Mouse (Mus musculus): ENCODE data around the gene Gpr34. TPM values are rescaled to one million over a fixed set of nuclear protein-coding genes. Genes with fewer than 3 reads are reported as not detected.

Gpr34 gene
- polyA plus RNA-seq, 1 experiment from 2014 or later: 2.7 TPM

- Histone ChIP-seq H3K4me3 (ENCODE audit: low read depth, low read length) (no peak overlapping the region), H3K9ac (ENCODE audit: low read depth, low read length) (no peak overlapping the region), H3K9me3 (ENCODE audit: control insufficient read depth, low read length) (no peaks in the 10 kb centered on the region), H3K27me3 (replicated peaks; ENCODE audit: control insufficient read depth, insufficient read depth, low read length) (no peaks in the 10 kb centered on the region), H3K27ac (replicated peaks; ENCODE audit: low read depth, low read length) (no peak overlapping the region), H3K4me2 (ENCODE audit: low read depth, low read length) (no peak overlapping the region), H3K36me3 (ENCODE audit: control insufficient read depth, insufficient read depth, low read length) (no peaks in the 10 kb centered on the region), H3K4me1 (ENCODE audit: control insufficient read depth, insufficient read depth, low read length) (no peaks in the 10 kb centered on the region)
- 7% methylated on average over 1 of the region's 1 CpGs for WGBS
- no peak for ATAC-seq (ENCODE audit: low read depth)
- DNase-seq (ENCODE audit: low spot score): peak; percentile 34
Observed at GRCm38 (mm10) chrX:13656721-13657120, 24.8 kb downstream of the Gpr34 start.

- 55% methylated on average over 3 of the region's 3 CpGs for WGBS
- no peak overlapping the region for H3K9ac ChIP-seq (ENCODE audit: low read depth, low read length)
- no peaks in the 10 kb centered on the region for H3K36me3 ChIP-seq (ENCODE audit: control insufficient read depth, insufficient read depth, low read length)
- no peak for ATAC-seq (ENCODE audit: low read depth)
- no peaks in the 10 kb centered on the region for H3K9me3 ChIP-seq (ENCODE audit: control insufficient read depth, low read length)
- no peak overlapping the region for H3K4me2 ChIP-seq (ENCODE audit: low read depth, low read length)
- H3K27me3 ChIP-seq (replicated peaks; ENCODE audit: control insufficient read depth, insufficient read depth, low read length): no peaks in the 10 kb centered on the region; the same call in 1 of the 2 replicates
- no peak overlapping the region for H3K27ac ChIP-seq (replicated peaks; ENCODE audit: low read depth, low read length)
- no peak overlapping the region for H3K4me3 ChIP-seq (ENCODE audit: low read depth, low read length)
- H3K4me1 ChIP-seq (ENCODE audit: control insufficient read depth, insufficient read depth, low read length): no peaks in the 10 kb centered on the region
- DNase-seq (ENCODE audit: low spot score): no peak
Observed at GRCm38 (mm10) chrX:13658616-13659140, 26.8 kb downstream of the Gpr34 start.

- ATAC-seq (ENCODE audit: low read depth) (no peak), DNase-seq (ENCODE audit: low spot score) (no peak)
- Histone ChIP-seq H3K27me3 (replicated peaks; ENCODE audit: control insufficient read depth, insufficient read depth, low read length) (no peaks in the 10 kb centered on the region; the same call in 1 of the 2 replicates), H3K27ac (replicated peaks; ENCODE audit: low read depth, low read length) (no peak overlapping the region), H3K36me3 (ENCODE audit: control insufficient read depth, insufficient read depth, low read length) (no peaks in the 10 kb centered on the region), H3K9ac (ENCODE audit: low read depth, low read length) (no peak overlapping the region), H3K4me3 (ENCODE audit: low read depth, low read length) (no peak overlapping the region), H3K4me1 (ENCODE audit: control insufficient read depth, insufficient read depth, low read length) (no peaks in the 10 kb centered on the region), H3K9me3 (ENCODE audit: control insufficient read depth, low read length) (no peaks in the 10 kb centered on the region), H3K4me2 (ENCODE audit: low read depth, low read length) (no peak overlapping the region)
- 71% methylated on average over 4 of the region's 4 CpGs for WGBS
Observed at GRCm38 (mm10) chrX:13659201-13659890, 27.5 kb downstream of the Gpr34 start.

DNA sequence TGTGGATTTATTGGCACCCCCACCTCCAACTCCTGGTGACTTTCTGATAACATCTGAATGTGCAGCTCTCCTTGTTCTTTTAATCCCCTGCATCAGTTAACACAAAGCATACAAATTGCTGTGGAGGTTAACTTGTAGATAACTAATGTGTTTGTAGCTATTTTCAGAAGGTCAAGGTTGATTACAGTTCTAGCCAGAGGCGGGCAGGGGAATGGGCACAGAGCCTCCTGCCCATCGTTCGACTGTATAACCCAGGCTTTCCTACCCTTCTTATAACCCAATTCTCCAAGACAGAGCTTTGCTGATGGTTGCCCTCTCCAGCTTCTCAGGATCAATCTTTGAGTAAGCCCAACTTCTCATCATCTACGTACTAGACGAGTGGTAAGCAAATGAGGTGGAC is 29.2 kb downstream of the Gpr34 start, which contains the start of gene Gpr82:
Gene Gpr82 (plus strand): TSS at position 301 of the 400 bp plus-strand sequence.
- no peak within 1 kb of the TSS for H3K4me2 ChIP-seq (ENCODE audit: low read depth, low read length)
- H3K9me3 ChIP-seq (ENCODE audit: control insufficient read depth, low read length): no peaks in the 10 kb centered on the region
- no peak within 1 kb of the TSS for H3K27ac ChIP-seq (replicated peaks; ENCODE audit: low read depth, low read length)
- no peak within 1 kb of the TSS for H3K4me3 ChIP-seq (ENCODE audit: low read depth, low read length)
- WGBS: 92% methylated on average over 5 of the region's 5 CpGs
- DNase-seq (ENCODE audit: low spot score) (no peak), ATAC-seq (ENCODE audit: low read depth) (no peak)
- H3K4me1 ChIP-seq (ENCODE audit: control insufficient read depth, insufficient read depth, low read length): no peaks in the 10 kb centered on the region
- no peaks in the 10 kb centered on the region; the same call in 1 of the 2 replicates for H3K27me3 ChIP-seq (replicated peaks; ENCODE audit: control insufficient read depth, insufficient read depth, low read length)
- H3K9ac ChIP-seq (ENCODE audit: low read depth, low read length): no peak within 1 kb of the TSS
- no peaks in the 10 kb centered on the region for H3K36me3 ChIP-seq (ENCODE audit: control insufficient read depth, insufficient read depth, low read length)

DNA sequence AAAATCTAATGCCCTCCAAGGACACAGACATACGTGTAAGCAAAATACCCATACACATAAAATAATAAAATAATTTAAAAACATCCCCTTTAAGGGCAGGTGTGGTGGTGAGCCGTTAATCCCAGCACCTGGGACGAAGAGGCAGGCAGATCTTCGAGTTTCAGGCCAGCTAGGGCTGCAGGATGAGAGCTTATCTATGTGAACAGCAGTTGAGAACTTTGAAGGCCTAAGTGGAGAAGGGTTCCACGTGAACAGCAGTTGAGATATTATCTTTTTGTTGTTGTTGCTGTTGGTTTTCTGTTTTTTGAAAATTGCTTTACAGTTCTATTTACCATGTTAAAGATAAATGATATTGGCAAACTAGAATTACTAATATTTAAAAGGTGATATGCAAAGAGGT is 37.0 kb downstream of the Gpr34 start:
- WGBS: 83% methylated on average over 5 of the region's 5 CpGs
- H3K4me3 ChIP-seq (ENCODE audit: low read depth, low read length): no peak overlapping the region
- no peak overlapping the region for H3K4me2 ChIP-seq (ENCODE audit: low read depth, low read length)
- no peak overlapping the region for H3K27ac ChIP-seq (replicated peaks; ENCODE audit: low read depth, low read length)
- no peak for ATAC-seq (ENCODE audit: low read depth)
- H3K36me3 ChIP-seq (ENCODE audit: control insufficient read depth, insufficient read depth, low read length): no peaks in the 10 kb centered on the region
- H3K9me3 ChIP-seq (ENCODE audit: control insufficient read depth, low read length): no peaks in the 10 kb centered on the region
- H3K27me3 ChIP-seq (replicated peaks; ENCODE audit: control insufficient read depth, insufficient read depth, low read length): no peaks in the 10 kb centered on the region
- no peak overlapping the region for H3K9ac ChIP-seq (ENCODE audit: low read depth, low read length)
- H3K4me1 ChIP-seq (ENCODE audit: control insufficient read depth, insufficient read depth, low read length): no peaks in the 10 kb centered on the region
- DNase-seq (ENCODE audit: low spot score): no peak

DNA sequence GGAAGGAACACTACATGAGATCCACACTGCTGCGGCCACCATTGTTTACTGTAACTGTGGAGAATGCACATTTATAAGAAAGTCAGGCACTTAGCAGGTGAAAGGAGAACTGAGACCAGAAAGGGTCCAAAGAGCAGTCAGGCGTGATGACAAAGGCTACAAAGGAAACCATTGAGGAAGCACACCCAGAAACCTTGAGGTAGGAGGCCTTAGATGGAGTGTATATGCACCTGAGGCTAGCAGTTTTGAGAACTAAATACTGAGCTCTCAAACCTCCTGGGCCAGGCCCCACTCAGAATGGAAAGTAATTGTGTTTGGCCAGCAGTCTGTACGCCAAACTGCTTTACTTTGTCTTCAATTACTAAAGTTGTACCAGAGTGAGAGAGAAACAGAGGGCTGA is 38.5 kb downstream of the Gpr34 start:
- Histone ChIP-seq H3K9ac (ENCODE audit: low read depth, low read length) (no peak overlapping the region), H3K4me2 (ENCODE audit: low read depth, low read length) (no peak overlapping the region), H3K4me3 (ENCODE audit: low read depth, low read length) (no peak overlapping the region), H3K36me3 (ENCODE audit: control insufficient read depth, insufficient read depth, low read length) (no peaks in the 10 kb centered on the region), H3K4me1 (ENCODE audit: control insufficient read depth, insufficient read depth, low read length) (no peaks in the 10 kb centered on the region), H3K27ac (replicated peaks; ENCODE audit: low read depth, low read length) (no peak overlapping the region), H3K9me3 (ENCODE audit: control insufficient read depth, low read length) (no peaks in the 10 kb centered on the region), H3K27me3 (replicated peaks; ENCODE audit: control insufficient read depth, insufficient read depth, low read length) (no peaks in the 10 kb centered on the region)
- no peak for DNase-seq (ENCODE audit: low spot score)
- ATAC-seq (ENCODE audit: low read depth): no peak
- 76% methylated on average over 3 of the region's 3 CpGs for WGBS

- no peak overlapping the region for H3K9ac ChIP-seq (ENCODE audit: low read depth, low read length)
- H3K4me2 ChIP-seq (ENCODE audit: low read depth, low read length): no peak overlapping the region
- H3K36me3 ChIP-seq (ENCODE audit: control insufficient read depth, insufficient read depth, low read length): no peaks in the 10 kb centered on the region
- 79% methylated on average over 3 of the region's 3 CpGs for WGBS
- DNase-seq (ENCODE audit: low spot score) (peak; percentile 33), ATAC-seq (ENCODE audit: low read depth) (0 out of 2 replicates have a peak, but pooled peaks have one; percentile 37)
- H3K27ac ChIP-seq (replicated peaks; ENCODE audit: low read depth, low read length): no peak overlapping the region
- H3K4me3 ChIP-seq (ENCODE audit: low read depth, low read length): no peak overlapping the region
- no peaks in the 10 kb centered on the region for H3K9me3 ChIP-seq (ENCODE audit: control insufficient read depth, low read length)
- H3K27me3 ChIP-seq (replicated peaks; ENCODE audit: control insufficient read depth, insufficient read depth, low read length): no peaks in the 10 kb centered on the region
- H3K4me1 ChIP-seq (ENCODE audit: control insufficient read depth, insufficient read depth, low read length): no peaks in the 10 kb centered on the region
Observed at GRCm38 (mm10) chrX:13673001-13673400, 41.1 kb downstream of the Gpr34 start.

DNA sequence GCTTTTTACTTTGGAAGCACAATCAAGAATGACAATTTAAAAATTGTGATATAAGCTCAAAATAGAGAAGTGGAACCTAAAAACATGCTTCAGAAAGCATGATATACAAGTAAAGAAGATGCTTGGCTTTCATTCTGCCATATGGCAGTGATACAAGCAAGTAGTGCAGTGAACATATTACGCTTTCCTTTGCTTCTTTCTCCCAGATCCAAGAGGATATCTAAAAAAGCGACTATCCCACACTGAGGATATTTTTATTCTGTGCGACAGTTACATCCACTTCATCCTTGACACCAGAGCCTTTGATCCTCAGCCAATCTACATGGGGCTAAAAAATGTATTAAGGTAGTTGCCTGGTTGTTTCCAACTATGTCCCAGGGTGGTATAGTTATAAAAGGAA is 49.9 kb downstream of the Gpr34 start:
- WGBS: 85% methylated on average over 3 of the region's 3 CpGs
- Histone ChIP-seq H3K9me3 (ENCODE audit: control insufficient read depth, low read length) (no peaks in the 10 kb centered on the region), H3K27ac (replicated peaks; ENCODE audit: low read depth, low read length) (no peak overlapping the region), H3K9ac (ENCODE audit: low read depth, low read length) (no peak overlapping the region), H3K36me3 (ENCODE audit: control insufficient read depth, insufficient read depth, low read length) (no peaks in the 10 kb centered on the region), H3K27me3 (replicated peaks; ENCODE audit: control insufficient read depth, insufficient read depth, low read length) (no peaks in the 10 kb centered on the region), H3K4me1 (ENCODE audit: control insufficient read depth, insufficient read depth, low read length) (no peaks in the 10 kb centered on the region), H3K4me2 (ENCODE audit: low read depth, low read length) (no peak overlapping the region), H3K4me3 (ENCODE audit: low read depth, low read length) (no peak overlapping the region)
- ATAC-seq (ENCODE audit: low read depth): no peak
- no peak for DNase-seq (ENCODE audit: low spot score)

DNA sequence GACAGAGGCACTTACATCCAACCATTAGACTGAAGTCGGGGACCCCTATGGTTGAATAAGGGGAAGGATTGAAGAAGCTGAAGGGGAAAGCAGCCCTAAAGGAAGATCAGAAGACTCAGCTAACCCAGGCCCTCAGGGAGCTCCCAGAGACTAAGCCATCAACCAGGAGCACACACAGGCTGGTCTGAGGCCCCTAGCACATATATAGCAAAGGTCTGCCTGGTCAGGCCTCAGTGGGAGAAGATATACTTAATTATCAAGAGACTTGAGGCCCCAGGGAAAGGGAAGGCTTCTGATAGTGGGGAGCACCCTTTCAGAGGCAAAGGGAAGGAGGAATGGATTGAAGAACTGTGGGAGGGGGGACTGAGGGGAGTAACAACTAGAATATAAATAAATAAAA is 54.7 kb downstream of the Gpr34 start:
- no peaks in the 10 kb centered on the region for H3K27me3 ChIP-seq (replicated peaks; ENCODE audit: control insufficient read depth, insufficient read depth, low read length)
- no peaks in the 10 kb centered on the region for H3K9me3 ChIP-seq (ENCODE audit: control insufficient read depth, low read length)
- H3K4me1 ChIP-seq (ENCODE audit: control insufficient read depth, insufficient read depth, low read length): no peaks in the 10 kb centered on the region
- ATAC-seq (ENCODE audit: low read depth): no peak
- no peak overlapping the region for H3K4me3 ChIP-seq (ENCODE audit: low read depth, low read length)
- no peak overlapping the region for H3K4me2 ChIP-seq (ENCODE audit: low read depth, low read length)
- DNase-seq (ENCODE audit: low spot score): no peak
- H3K27ac ChIP-seq (replicated peaks; ENCODE audit: low read depth, low read length): no peak overlapping the region
- WGBS: 94% methylated on average over 1 of the region's 1 CpGs
- H3K9ac ChIP-seq (ENCODE audit: low read depth, low read length): no peak overlapping the region
- no peaks in the 10 kb centered on the region for H3K36me3 ChIP-seq (ENCODE audit: control insufficient read depth, insufficient read depth, low read length)

All from embryonic facial prominence, embryonic 14.5 days (tissue).